Mouse (Mus musculus) cortical plate, adult 2 months (tissue): ENCODE measurements around the gene Mfap4.

Experiments
- CTCF ChIP-seq: fragments of 200-500 bp; IDR thresholded peaks from 2 replicates; pipeline ENCODE4 v1.5.1; 2011; ENCODE audit warnings: mild to moderate bottlenecking, control low read depth, low read length; ENCODE audit not compliant: insufficient read depth; ENCODE audit errors: extremely low read depth
- POLR2A ChIP-seq: fragments of 200-500 bp; IDR thresholded peaks from 2 replicates; pipeline ENCODE4 v1.6.1; 2011; ENCODE audit warnings: mild to moderate bottlenecking, low read length, control low read depth; ENCODE audit not compliant: insufficient read depth; ENCODE audit errors: extremely low read depth

GRCm38 (mm10) chr11:61476786-61477382 is 8.3 kb upstream of the Mfap4 start:
- TF ChIP-seq POLR2A (no peak), CTCF (no peak)
